Mouse (Mus musculus) C2C12 (cell line): ENCODE data around the gene Nol6. TPM values are rescaled to one million over a fixed set of nuclear protein-coding genes. Genes with fewer than 3 reads are reported as not detected.

Experiments used
- H3K27me3 ChIP-seq: one replicate; pipeline ENCODE4 v1.6.1; 2011; ENCODE audit not compliant: control insufficient read depth, insufficient read depth, insufficient read length
- H3K36me3 ChIP-seq: one replicate; pipeline ENCODE4 v1.6.1; 2011; ENCODE audit not compliant: control insufficient read depth, insufficient read depth
- H3K4me3 ChIP-seq: one replicate; pipeline ENCODE4 v1.5.1; 2011; ENCODE audit warnings: mild to moderate bottlenecking, control low read depth; ENCODE audit not compliant: poor library complexity, insufficient read depth, severe bottlenecking
- H3K79me2 ChIP-seq: one replicate; pipeline ENCODE4 v1.6.1; 2011; ENCODE audit not compliant: control insufficient read depth, insufficient read depth
- H3K79me3 ChIP-seq: one replicate; pipeline ENCODE4 v1.6.1; 2011; ENCODE audit warnings: low read depth, control low read depth
- H3ac ChIP-seq: one replicate; pipeline ENCODE3; 2011; ENCODE audit warnings: low read depth; ENCODE audit not compliant: control insufficient read depth, insufficient read length
- CEBPB ChIP-seq: IDR thresholded peaks from one replicate; pipeline ENCODE4 v1.6.1; 2011; ENCODE audit warnings: low read depth, mild to moderate bottlenecking, control low read depth, moderate library complexity
- CTCF ChIP-seq: IDR thresholded peaks from one replicate; pipeline ENCODE4 v1.5.1; 2011; ENCODE audit not compliant: control insufficient read depth, insufficient read depth, insufficient read length
- FOSL1 ChIP-seq: IDR thresholded peaks from one replicate; pipeline ENCODE4 v1.8.0; 2011; ENCODE audit warnings: mild to moderate bottlenecking, low read length; ENCODE audit not compliant: poor library complexity, insufficient read depth, severe bottlenecking
- MAX ChIP-seq: IDR thresholded peaks from one replicate; pipeline ENCODE4 v1.6.1; 2011; ENCODE audit warnings: mild to moderate bottlenecking, control low read depth
- MYOD1 ChIP-seq: IDR thresholded peaks from one replicate; pipeline ENCODE4 v1.6.1; 2011; ENCODE audit warnings: low read depth; ENCODE audit not compliant: control insufficient read depth, insufficient read length
- MYOG ChIP-seq: IDR thresholded peaks from one replicate; pipeline ENCODE4 v1.6.1; 2011; ENCODE audit not compliant: control insufficient read depth, insufficient read length; ENCODE audit errors: extremely low read depth
- USF1 ChIP-seq: IDR thresholded peaks from one replicate; pipeline ENCODE4 v1.6.1; 2011; ENCODE audit warnings: low read depth, mild to moderate bottlenecking, control low read depth, moderate library complexity
- polyA plus RNA-seq: library from polyadenylated mRNA; unstranded; fragments of >200 nt; fragmentation: generic; extraction: Trizol; gene quantifications from one replicate; pipeline ENCODE4 v1.2.1, GENCODE M21; 2012; ENCODE audit warnings: missing spikeins

The Nol6 gene
- polyA plus RNA-seq, 1 experiment = 29.4 TPM

GRCm38 (mm10) chr4:41102901-41103300, 21.4 kb downstream of the Nol6 start:
- Histone ChIP-seq H3K4me3 (no peak overlapping the region), H3K36me3 (no peaks in the 10 kb centered on the region), H3K79me3 (no peaks in the 10 kb centered on the region), H3ac (no peak overlapping the region), H3K79me2 (no peaks in the 10 kb centered on the region), H3K27me3 (peaks cover under 1% of the 10 kb centered on the region)
- TF ChIP-seq FOSL1 = no peak
- no peak for TF ChIP-seq CEBPB
- no peak for TF ChIP-seq CTCF
- TF ChIP-seq MYOG = no peak
- TF ChIP-seq USF1 = no peak
- TF ChIP-seq MYOD1 = no peak
- no peak for TF ChIP-seq MAX

GRCm38 (mm10) chr4:41100986-41101385, 23.3 kb downstream of the Nol6 start:
- no peak overlapping the region for H3K4me3 ChIP-seq
- no peaks in the 10 kb centered on the region for H3K79me2 ChIP-seq
- H3K27me3 ChIP-seq = peaks cover 3% of the 10 kb centered on the region
- TF ChIP-seq USF1 (no peak), FOSL1 (no peak), MAX (no peak), CTCF (no peak), MYOD1 (no peak), CEBPB (no peak), MYOG (no peak)
- H3ac ChIP-seq = no peak overlapping the region
- H3K79me3 ChIP-seq = no peaks in the 10 kb centered on the region
- no peaks in the 10 kb centered on the region for H3K36me3 ChIP-seq

GRCm38 (mm10) chr4:41098577-41098951, 25.7 kb downstream of the Nol6 start:
- TF ChIP-seq MYOD1 = no peak
- TF ChIP-seq MYOG = no peak
- no peak for TF ChIP-seq CTCF
- no peak for TF ChIP-seq USF1
- TF ChIP-seq FOSL1 = no peak
- TF ChIP-seq CEBPB = no peak

GRCm38 (mm10) chr4:41097871-41098576, 26.2 kb downstream of the Nol6 start, which contains the start of gene Aqp3:
TSS of gene Aqp3 (minus strand) at chr4:41098183.
- H3K4me3 ChIP-seq = no peak within 1 kb of the TSS
- no peak for TF ChIP-seq FOSL1
- no peak for TF ChIP-seq USF1
- TF ChIP-seq MAX = no peak
- TF ChIP-seq CEBPB = no peak
- no peaks in the 10 kb centered on the region for H3K79me3 ChIP-seq
- H3K27me3 ChIP-seq = peaks cover 3% of the 10 kb centered on the region
- no peak within 1 kb of the TSS for H3ac ChIP-seq
- H3K36me3 ChIP-seq = no peaks in the 10 kb centered on the region
- H3K79me2 ChIP-seq = no peaks in the 10 kb centered on the region

More at GRCm38 (mm10) chr4:41098577-41098951, 25.7 kb downstream of the Nol6 start:
- Histone ChIP-seq H3K27me3 (peaks cover 3% of the 10 kb centered on the region), H3K79me2 (no peaks in the 10 kb centered on the region), H3K36me3 (no peaks in the 10 kb centered on the region), H3K79me3 (no peaks in the 10 kb centered on the region), H3K4me3 (no peak overlapping the region), H3ac (no peak overlapping the region)

GRCm38 (mm10) chr4:41097381-41097780, 26.9 kb downstream of the Nol6 start:
- Histone ChIP-seq H3K79me3 (no peaks in the 10 kb centered on the region), H3K27me3 (peaks cover 3% of the 10 kb centered on the region), H3K4me3 (no peak overlapping the region), H3ac (no peak overlapping the region), H3K36me3 (no peaks in the 10 kb centered on the region), H3K79me2 (no peaks in the 10 kb centered on the region)
- no peak for TF ChIP-seq CTCF
- TF ChIP-seq MYOD1 = no peak
- TF ChIP-seq USF1 = no peak
- TF ChIP-seq CEBPB = no peak
- TF ChIP-seq MAX = no peak
- no peak for TF ChIP-seq MYOG

- Histone ChIP-seq H3K79me3 (no peaks in the 10 kb centered on the region), H3K27me3 (peaks cover 5% of the 10 kb centered on the region), H3K36me3 (no peaks in the 10 kb centered on the region), H3K79me2 (no peaks in the 10 kb centered on the region), H3K4me3 (no peak overlapping the region), H3ac (no peak overlapping the region)
- TF ChIP-seq MYOG = no peak
- TF ChIP-seq USF1 = no peak
- no peak for TF ChIP-seq MAX
- no peak for TF ChIP-seq FOSL1
- TF ChIP-seq MYOD1 = no peak
These were observed 27.5 kb downstream of the Nol6 start for GRCm38 (mm10) chr4:41096794-41097193.
